Mouse (Mus musculus) forebrain, embryonic 10.5 days (tissue): ENCODE results near the gene Cldn20. TPM values are rescaled to one million over a fixed set of nuclear protein-coding genes. Genes with fewer than 3 reads are reported as not detected.

Experiments used
- DNase-seq: peaks from one replicate; pipeline ENCODE4 v3.0.0-alpha.2; 2017; ENCODE audit warnings: low spot score; ENCODE audit errors: extremely low spot score
- H3K27ac ChIP-seq: fragments of 300-500 bp; sonication (generic); 2 replicates; pipeline ENCODE4 v1.5.1; 2016; ENCODE audit warnings: mild to moderate bottlenecking
- H3K27me3 ChIP-seq: fragments of 300-500 bp; sonication (generic); 2 replicates; pipeline ENCODE4 v1.6.1; 2016; ENCODE audit warnings: mild to moderate bottlenecking; ENCODE audit not compliant: poor library complexity, severe bottlenecking
- H3K36me3 ChIP-seq: fragments of 300-500 bp; sonication (generic); replicated peaks from 2 replicates; pipeline ENCODE4 v1.6.1; 2016; ENCODE audit warnings: mild to moderate bottlenecking, moderate library complexity
- H3K4me1 ChIP-seq: fragments of 300-500 bp; sonication (generic); 2 replicates; pipeline ENCODE4 v1.6.1; 2016
- H3K4me3 ChIP-seq: fragments of 300-500 bp; sonication (generic); 2 replicates; pipeline ENCODE4 v1.5.1; 2016; ENCODE audit warnings: mild to moderate bottlenecking, moderate library complexity
- H3K9me3 ChIP-seq: fragments of 300-500 bp; sonication (generic); 2 replicates; pipeline ENCODE4 v1.6.1; 2016; ENCODE audit warnings: mild to moderate bottlenecking, moderate library complexity
- WGBS: fragments of 180-500 bp; shearing (Covaris S2); methylation state at CpG from one replicate; pipeline ENCODE4 v1.1.7; 2016; 5-methylcytosine and 5-hydroxymethylcytosine counted together
- polyA plus RNA-seq: library from polyadenylated mRNA; unstranded; fragments of >200 nt; fragmentation: Nextera tagmentation; extraction: Ambion mirVana; gene quantifications from 2 replicates; pipeline ENCODE4 v1.2.1, GENCODE M21; 2016

Gene Cldn20
- polyA plus RNA-seq, 1 experiment from 2014 or later, result not detected

DNA sequence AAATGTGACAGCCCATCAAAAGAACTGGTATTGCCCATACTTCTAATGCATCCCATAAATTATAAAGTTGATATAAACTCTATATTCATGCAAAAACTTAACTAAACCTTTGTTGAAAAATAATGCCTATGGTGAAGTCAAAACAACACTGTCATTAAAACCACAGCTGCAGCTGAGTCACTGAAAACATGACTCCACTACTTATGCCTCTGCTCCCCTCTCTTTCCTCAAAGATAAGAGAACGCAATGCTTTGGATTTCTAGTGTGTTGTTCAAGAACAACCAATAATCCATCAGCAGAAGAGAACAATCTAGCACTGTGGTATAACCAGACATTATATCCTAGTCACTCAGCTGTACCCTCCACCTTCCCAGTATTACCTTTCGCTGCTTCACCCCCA is 8.0 kb downstream of the Cldn20 start:
- no peak for DNase-seq
- Histone ChIP-seq H3K36me3 (peaks cover 17% of the 10 kb centered on the region), H3K4me1 (no peaks in the 10 kb centered on the region), H3K4me3 (no peak overlapping the region), H3K9me3 (no peaks in the 10 kb centered on the region), H3K27ac (no peak overlapping the region), H3K27me3 (no peaks in the 10 kb centered on the region)
- WGBS, result 95% methylated on average over 2 of the region's 2 CpGs

DNA sequence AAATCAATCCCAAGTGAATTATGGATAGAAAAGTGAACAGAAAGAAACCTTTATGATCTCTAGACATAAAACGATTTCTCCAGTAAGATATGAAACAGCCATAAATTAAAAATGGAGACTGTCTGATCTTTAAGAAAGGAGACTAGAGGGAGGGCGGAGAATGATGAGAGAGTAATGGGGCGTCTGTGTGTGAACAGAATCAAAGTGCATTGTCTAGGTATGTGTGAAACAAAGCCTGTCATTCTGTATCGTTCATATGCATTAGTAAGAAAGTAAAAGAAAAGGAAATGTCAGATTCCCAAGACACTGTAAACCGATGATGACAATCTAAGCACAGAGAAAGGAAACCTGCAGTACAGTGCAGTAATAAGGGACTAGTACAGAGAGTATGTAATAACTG is 8.7 kb downstream of the Cldn20 start:
- no peak for DNase-seq
- H3K27me3 ChIP-seq, result no peaks in the 10 kb centered on the region
- no peaks in the 10 kb centered on the region for H3K4me1 ChIP-seq
- no peak overlapping the region for H3K4me3 ChIP-seq
- 92% methylated on average over 5 of the region's 5 CpGs for WGBS
- no peak overlapping the region for H3K27ac ChIP-seq
- peaks cover 17% of the 10 kb centered on the region for H3K36me3 ChIP-seq
- no peaks in the 10 kb centered on the region for H3K9me3 ChIP-seq

DNA sequence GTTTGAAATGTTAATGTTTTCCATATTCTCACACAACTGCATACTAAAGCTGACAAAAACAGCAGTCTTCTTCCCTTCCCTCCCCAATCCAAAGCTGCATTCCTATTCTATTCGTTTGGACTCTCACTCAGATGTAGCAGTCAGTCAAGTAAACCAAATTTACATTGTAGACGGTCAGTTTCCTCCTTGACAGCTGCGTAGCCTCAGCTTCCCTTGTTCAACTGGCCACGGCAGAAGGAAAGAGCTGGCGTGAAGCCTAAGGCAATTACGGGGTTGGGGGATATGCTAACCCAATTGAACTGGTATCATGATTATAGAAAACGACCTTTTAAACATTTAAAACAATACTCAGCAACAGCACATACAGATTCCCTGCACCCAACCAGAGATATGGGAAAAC is 15.4 kb downstream of the Cldn20 start:
- Histone ChIP-seq H3K9me3 (no peaks in the 10 kb centered on the region), H3K27ac (no peak overlapping the region), H3K27me3 (no peaks in the 10 kb centered on the region), H3K4me3 (no peak overlapping the region), H3K36me3 (peaks cover 8% of the 10 kb centered on the region), H3K4me1 (no peaks in the 10 kb centered on the region)
- no peak for DNase-seq
- 78% methylated on average over 7 of the region's 7 CpGs for WGBS

DNA sequence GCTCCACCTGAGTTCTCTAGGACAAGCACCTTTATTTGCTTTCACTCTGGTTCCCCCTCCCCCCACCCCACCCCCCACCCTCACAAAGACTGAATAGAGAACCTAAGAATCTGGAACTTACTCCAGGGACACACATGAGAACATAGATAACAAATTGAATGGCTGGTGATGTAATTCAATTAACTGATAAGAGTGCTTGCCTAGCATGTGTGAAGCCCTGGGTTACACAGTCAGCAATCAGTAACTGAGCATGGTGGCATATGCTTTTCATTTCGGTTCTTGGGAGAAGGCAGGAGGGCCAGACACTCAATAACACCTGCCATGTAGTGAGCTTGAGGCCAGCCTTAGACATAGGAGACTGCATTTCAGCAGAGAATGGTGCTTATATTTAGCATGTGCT is 23.9 kb downstream of the Cldn20 start:
- Histone ChIP-seq H3K36me3 (peaks cover 15% of the 10 kb centered on the region), H3K27me3 (no peaks in the 10 kb centered on the region), H3K4me1 (peaks cover 27% of the 10 kb centered on the region), H3K4me3 (no peak overlapping the region), H3K9me3 (no peaks in the 10 kb centered on the region), H3K27ac (no peak overlapping the region)
- DNase-seq, result no peak
- WGBS, result 87% methylated on average over 1 of the region's 1 CpGs

DNA sequence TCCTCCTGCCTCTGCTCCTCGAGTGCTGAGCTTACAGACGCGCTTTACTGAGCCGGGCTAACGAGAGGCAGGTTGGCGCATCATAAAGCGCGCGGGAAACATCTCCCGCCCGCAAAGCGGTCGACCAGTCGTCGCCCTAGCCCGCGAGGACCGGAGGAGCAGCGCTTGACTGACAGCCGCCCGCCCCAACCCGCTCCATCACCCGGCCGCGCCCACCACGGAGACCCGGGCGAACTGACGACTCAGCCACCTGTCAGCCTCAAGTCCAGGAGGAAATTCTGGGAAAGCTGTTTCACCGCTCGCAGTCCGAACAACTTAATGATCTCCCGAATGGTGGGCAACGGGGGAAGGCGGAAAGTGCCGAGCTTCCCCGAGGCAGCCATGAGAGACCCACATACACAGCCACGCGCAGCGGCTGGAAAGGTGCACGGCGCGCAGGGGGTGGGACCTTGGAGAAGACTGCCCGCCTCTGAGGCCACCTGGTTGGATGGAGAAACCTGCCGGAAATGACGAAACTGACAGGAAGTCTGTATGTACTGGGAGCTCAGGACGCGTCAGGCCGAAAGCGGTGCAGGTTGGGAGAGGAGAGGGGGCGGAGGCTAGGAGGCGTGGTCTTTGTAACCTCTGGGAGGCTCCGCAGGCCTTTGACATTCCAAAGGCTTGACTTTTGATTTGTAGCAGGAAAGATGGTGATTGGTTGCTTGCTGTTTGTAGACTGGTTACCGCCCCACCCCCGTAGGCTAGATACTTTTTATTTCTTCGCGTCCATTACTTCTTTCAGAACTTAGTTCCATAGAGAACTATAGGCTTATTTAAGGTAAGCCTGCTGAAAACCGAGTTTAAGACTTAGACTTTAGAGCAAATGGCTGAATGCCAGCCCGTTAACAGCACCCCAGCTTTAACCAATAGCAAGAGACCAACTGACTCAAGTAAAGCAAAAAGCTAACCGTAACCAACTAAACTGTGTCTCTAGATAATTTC is 25.3 kb downstream of the Cldn20 start, which contains the start of gene Tfb1m:
TSS of gene Tfb1m (minus strand) at position 451 of the 981 bp plus-strand sequence.
- Histone ChIP-seq H3K27ac (peak within 1 kb of the TSS; percentile 90), H3K36me3 (peaks cover 8% of the 10 kb centered on the region), H3K9me3 (no peaks in the 10 kb centered on the region), H3K4me1 (peaks cover 27% of the 10 kb centered on the region), H3K4me3 (peak within 1 kb of the TSS; percentile 68), H3K27me3 (no peaks in the 10 kb centered on the region)
- under 1% methylated on average over 60 of the region's 60 CpGs for WGBS
- peak; percentile 98 for DNase-seq

DNA sequence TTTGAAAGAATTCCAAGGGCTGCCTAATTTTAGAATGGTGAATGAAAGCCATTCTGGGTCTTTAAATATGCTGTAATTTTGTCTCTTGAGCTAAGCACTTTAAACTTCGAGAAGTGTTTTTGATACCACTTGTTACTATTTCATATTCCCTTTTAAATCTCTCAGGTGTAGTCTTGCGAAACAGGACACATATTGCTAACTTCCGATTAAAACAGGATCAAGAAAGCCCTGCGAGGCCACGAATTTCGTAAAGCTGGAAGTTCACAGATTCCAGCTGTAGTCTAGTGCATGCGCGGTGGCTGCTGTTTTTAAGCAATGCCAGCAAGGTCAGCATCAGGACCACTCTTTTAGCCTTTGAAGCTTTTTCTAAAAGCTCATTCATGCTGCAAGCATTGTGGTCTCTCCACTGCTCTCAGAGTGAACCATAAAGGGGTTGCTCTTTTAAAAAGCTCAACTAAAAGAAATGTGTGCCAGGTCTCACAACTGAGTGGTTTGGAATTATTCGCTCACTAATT is 26.1 kb downstream of the Cldn20 start:
- H3K4me1 ChIP-seq, result peaks cover 27% of the 10 kb centered on the region
- H3K4me3 ChIP-seq, result peak overlapping the region; percentile 68
- 68% methylated on average over 9 of the region's 9 CpGs for WGBS
- DNase-seq, result peak; percentile 23
- no peaks in the 10 kb centered on the region for H3K27me3 ChIP-seq
- H3K36me3 ChIP-seq, result peaks cover 5% of the 10 kb centered on the region
- peak overlapping the region; percentile 90 for H3K27ac ChIP-seq
- no peaks in the 10 kb centered on the region for H3K9me3 ChIP-seq

DNA sequence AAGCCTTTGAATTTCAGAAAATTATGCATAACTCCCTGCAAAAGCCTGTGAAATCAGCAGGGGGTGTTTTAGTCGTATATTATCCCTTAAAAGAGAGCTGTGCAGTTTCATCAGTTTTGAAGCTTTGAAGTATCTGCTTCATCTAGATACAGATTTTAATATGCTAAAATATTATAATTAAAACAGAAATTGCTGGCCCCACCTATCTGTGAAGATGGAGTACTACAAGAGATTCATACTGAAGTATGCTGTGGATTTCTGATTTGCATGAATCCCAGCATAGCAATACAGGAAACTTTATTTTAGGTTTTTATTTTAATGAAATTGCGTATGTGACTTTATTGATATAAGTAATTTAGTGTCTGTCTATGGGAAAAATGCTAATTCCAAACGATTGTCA is 28.2 kb downstream of the Cldn20 start:
- peaks cover 27% of the 10 kb centered on the region for H3K4me1 ChIP-seq
- no peak overlapping the region for H3K4me3 ChIP-seq
- H3K27ac ChIP-seq, result no peak overlapping the region
- no peaks in the 10 kb centered on the region for H3K36me3 ChIP-seq
- no peak for DNase-seq
- WGBS, result 80% methylated on average over 3 of the region's 3 CpGs
- H3K9me3 ChIP-seq, result no peaks in the 10 kb centered on the region
- H3K27me3 ChIP-seq, result no peaks in the 10 kb centered on the region

DNA sequence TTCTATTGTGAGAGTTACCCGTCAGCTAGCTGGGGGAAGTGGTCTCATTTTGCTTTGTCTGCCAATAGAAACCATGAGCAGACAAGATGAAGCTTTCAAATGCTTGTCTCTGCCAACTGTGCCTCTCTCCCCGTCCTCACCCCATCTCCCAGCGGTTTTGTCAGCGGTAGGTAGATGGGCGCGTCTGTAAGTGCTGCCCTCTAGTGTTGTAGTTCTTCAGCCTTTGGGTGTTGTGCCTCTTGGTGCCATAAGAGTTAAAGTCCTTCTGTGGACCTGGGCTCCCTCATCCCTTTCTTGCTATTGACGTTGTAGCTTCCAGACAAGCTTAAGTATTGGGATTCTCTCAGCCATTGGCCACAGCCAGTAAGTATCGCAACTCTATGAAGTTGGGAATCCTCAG is 30.1 kb downstream of the Cldn20 start:
- no peaks in the 10 kb centered on the region for H3K9me3 ChIP-seq
- H3K4me3 ChIP-seq, result no peak overlapping the region
- H3K27ac ChIP-seq, result no peak overlapping the region
- no peak for DNase-seq
- WGBS, result 63% methylated on average over 8 of the region's 8 CpGs
- peaks cover 17% of the 10 kb centered on the region for H3K4me1 ChIP-seq
- H3K27me3 ChIP-seq, result no peaks in the 10 kb centered on the region
- H3K36me3 ChIP-seq, result no peaks in the 10 kb centered on the region

DNA sequence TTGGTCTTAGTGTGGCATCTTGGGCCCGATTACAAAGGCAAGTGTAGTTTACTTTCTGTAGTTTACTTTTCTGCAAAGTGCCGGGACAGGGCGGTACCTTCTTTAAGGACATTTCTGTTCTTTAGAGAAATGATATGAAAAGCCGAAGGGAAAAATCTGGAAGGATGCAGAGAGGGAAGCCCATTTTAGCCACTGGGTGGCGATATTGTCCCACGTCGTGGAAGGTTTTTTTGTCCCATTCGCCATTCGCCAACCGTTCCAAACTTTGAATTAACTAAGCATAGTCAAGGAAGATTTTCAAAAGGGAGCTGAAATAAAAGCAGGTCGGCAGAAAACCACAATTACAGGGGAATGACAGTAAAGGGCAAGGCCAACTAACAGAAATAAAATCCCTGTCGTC is 38.5 kb downstream of the Cldn20 start:
- Histone ChIP-seq H3K4me1 (peaks cover 8% of the 10 kb centered on the region), H3K36me3 (no peaks in the 10 kb centered on the region), H3K27ac (no peak overlapping the region), H3K27me3 (0 out of 2 replicates have a peak, but pooled peaks cover 3% of the 10 kb centered on the region), H3K9me3 (no peaks in the 10 kb centered on the region), H3K4me3 (no peak overlapping the region)
- peak; percentile 64 for DNase-seq
- 8% methylated on average over 12 of the region's 12 CpGs for WGBS

Other genes with a start within 250 kb of the Cldn20 start
- 4.4 and 5.3 TPM in 2 replicates for gene Tiam2, start 206.0 kb upstream of the Cldn20 start, polyA plus RNA-seq
- gene Tfb1m, start 25.2 kb downstream of the Cldn20 start, polyA plus RNA-seq, result 23.5 and 27.2 TPM in 2 replicates
- gene Nox3, start 163.7 kb downstream of the Cldn20 start, polyA plus RNA-seq, result not detected in 2 replicates